Mouse (Mus musculus) monocyte, adult 2 months (primary cell): ENCODE results near the gene Sost.
A peak's percentile ranks its signal among the peaks of the same experiment; 100 is the strongest.
"Not testable (repeated sequence)": the region's sequence is repeated elsewhere in the genome, so short reads cannot be mapped to it uniquely, and the experiment has no call there.

Experiments used
- DNase-seq, 2 experiments: peaks; one replicate each; pipeline ENCODE4 v3.0.0; 2022; ENCODE audit warnings: low spot score in 2 of 2, low read depth in 1 of 2

The Sost gene

DNA sequence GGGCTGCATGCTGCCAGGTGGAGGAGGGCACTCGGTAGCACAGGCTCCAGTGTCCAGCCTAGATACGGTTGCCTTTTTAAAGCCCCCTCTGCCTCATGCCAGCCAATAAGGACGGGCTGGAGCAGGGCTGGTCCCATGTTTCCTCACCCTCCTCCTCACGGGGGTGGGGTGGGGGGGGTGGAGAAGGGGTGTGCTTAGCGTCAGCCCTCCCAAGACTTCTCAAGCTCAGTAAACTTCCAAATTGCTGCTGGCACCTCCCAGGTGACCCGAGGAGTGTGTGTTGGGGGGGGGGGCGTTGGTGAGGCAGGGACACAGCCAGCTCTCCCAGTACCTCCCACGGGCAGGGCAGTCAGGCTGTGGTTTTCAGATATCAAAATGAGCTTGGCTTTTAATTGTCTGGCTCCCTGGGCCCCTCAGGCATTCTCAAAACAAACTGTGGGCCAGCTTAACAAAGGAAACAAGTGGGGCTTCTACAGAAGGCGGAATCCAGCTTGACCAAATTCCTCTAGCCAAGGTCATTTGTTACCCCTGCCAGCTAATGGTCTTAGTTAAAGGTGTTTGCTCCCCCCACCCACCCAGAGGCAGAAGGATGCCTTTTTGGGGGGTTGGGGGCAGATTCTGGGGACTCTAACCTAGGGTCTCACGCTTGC, at the start of gene Sost:
Gene Sost, minus strand, starts transcription at position 51 of the 650 bp plus-strand sequence.
- no peak for DNase-seq

DNA sequence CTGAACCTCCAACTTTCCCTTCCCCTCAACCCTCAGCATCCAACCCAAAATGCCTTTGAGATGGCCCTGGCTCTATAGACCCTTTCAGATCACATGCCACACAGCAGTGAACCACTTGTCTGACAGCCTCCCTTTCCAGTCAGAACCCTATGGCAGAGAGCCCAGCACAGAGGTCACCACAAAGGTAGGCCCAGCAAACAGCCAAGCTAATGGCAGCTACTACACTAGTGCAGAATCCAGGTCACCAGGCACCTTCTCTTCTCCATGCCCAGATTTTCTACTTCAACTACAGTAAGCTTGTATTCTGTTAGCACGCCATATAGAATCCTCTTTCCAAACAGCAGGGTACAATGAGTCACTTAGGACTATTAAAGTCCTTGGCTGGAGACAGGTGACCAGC, 49.3 kb upstream of the Sost start:
- no peak for DNase-seq

DNA sequence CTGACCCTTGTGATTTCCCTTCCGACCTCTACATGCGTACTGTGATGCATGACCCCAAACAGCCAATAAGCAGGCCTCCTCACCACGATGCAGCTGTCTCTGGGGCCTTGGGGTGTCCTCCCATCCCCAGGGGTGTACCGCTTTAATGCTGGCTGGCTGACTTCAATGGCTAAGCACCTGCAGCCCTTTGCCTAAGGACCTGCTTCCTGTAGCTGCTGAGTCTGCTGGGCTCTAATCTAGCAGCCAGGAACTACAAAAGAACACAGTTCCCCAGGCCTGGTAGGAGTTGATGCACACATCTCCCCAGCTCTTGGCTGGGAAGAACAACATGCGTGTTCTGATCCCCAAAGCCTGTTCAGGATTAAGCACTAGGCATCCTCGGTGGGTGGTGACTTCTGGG, 48.7 kb upstream of the Sost start:
- DNase-seq: no peak

DNA sequence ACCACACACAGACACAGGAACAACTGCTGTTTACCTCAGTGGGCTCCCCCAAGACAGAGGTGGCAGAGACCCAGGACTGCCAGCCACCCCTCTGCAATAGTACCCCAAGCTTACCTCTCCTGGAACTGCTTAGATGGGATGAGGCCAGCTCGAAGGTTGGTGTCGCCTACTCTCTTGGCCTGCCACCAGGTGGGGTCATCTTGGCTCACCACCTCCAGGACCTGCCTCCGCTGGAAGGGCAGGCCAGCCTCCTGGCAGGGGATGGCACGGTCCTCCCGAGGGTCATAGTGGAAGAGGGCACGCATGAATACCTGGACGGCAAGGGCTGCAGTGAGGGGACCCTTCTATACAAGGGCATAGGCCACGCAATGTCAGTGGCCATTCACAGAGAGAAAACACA, 46.4 kb upstream of the Sost start:
- DNase-seq: no peak

DNA sequence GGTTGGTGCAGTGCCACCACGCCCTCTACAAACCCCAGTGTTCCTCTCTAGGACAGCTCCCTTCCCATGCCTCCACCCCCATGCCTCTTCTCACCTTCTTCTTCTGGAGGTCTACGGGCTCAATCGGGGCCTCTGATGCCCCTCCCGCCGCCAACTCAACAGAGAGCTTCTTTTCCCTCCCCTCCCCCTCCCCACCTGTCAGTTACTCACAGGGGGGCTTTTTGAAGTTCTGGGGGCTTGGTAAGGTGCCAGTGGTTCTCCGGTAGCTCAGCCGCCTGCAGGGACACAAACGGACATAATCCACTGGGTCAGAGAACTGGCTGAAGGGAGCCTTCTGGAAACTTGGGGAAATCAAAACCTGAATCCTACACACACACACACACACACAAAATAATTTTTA, 44.7 kb upstream of the Sost start:
- DNase-seq: no peak

DNA sequence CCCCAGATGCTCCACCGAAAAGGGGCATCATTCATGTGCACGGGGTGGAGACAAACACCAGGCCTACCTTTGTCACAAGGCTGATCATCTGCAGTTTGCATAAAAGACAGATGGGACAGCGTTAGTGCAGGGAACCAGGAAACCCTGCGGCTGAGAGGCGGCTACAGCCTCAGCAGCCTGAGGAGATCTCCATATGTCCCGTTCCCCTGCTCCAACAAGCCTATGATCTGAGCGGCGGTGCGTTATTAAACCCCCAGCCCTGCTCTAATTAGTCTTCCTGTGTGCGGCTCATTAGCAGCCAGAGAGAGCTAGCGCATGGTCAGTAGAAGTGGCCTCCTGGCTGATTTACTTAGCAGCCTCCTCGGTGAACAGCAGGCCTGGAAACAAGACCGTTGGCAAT, 43.3 kb upstream of the Sost start:
- DNase-seq: no peak

DNA sequence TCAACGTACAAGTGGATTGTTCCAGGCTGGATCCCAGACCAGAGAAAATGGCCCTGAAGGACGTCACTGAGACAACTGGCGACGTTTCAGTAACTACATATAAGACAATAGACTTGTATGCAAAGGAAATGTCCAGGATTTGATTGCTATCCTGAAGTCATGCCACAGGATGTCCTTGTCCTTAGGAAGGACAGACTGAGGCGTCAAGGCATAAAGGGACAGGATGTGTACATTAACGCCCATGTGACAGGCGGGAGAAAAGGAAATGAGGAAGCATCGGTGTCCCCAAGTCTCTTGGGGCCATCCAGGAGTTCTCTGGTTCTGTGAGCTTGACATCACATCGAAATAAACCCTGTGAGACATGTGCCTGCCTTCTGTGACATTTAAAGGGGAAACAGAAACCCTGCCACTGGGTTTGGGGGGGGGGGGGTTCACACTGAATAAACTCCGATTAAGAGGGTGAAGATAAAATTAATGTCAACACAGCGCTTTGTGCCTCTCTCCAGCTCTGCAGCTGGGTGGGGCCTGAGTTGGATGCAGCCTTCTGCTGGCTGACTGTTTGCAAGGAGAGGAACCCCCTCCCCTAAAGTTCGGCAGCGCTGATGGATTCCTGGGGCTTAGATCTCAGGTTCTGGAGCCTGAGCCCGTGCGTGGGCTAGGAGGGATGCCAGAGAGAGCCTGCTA, 42.3 kb upstream of the Sost start:
- no peak for DNase-seq

DNA sequence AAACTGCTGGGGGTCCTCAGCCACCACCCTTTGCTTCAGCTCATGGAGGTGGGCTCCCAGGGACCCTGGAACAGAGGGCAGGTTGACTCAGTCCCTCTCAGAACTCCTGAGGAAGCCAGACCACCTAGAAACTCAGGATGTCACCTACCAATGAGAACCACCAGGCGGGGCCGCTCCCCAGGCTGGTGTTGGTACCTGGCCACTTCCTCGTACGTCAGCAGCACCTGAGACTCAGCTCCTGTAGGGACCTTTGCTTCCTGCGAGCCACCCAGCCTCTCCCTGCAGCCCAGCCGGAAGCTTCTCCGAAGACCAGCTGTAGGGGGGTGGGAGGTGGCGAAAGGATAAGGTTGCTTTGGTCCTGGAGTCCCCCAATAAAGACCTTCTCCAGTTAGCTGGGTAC, 41.6 kb upstream of the Sost start:
- DNase-seq: no peak

DNA sequence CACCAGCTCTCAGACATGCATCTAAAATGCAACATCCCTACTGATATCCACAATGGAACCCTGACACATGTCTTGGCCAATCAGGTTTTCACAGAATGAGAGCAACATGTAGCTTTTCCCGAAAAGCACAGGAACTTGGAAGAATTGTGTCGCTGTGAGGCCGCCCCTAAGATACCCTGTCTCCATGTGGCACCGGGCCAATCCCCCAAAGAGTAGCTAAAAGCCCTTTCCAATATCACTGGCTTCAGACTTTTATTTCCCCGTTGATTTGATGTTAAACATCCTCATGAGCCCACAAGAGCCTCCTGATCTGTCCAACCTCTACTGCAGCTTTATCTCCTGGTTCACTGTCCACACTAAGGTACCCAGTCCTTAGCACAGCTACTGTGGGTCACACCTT, 39.9 kb upstream of the Sost start:
- no peak for DNase-seq

DNA sequence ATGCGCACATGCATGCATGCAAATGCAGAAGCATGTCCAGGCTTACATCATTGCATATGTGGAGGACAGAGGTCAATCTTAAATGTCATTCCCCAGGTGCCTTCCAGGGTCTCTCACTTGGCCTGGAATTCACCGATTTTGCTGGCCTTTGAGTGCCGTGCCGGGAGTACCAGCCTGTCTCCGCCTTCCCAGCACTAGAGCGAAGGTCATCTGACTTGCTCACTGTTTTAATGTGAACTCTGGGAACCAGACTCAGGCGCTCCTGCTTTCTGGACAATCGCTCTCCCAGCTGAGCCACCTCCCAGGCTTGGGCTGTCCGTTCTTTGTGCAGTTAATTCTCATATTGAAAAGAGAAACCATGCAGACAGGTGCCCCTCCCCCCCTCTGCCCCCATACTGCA, 39.5 kb upstream of the Sost start:
- no peak for DNase-seq

DNA sequence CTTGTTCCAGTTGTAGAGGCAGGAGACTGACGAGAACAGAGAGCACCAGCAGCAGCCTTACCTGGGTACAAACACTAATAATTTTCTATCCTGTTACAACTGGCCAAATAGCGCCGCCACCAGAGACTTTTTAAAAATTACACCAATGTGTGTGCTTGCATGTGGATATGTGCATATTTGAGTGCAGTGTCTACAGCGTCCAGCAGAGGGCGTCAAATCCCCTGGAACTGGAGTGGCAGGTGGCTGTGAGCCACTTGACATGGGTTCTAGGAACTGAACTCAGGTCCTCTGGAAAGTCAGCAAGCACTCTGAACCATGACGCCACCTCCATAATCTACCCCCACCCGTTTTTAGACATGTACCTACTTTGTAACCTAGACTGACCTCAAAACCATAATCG, 37.4 kb upstream of the Sost start:
- DNase-seq: no peak

DNA sequence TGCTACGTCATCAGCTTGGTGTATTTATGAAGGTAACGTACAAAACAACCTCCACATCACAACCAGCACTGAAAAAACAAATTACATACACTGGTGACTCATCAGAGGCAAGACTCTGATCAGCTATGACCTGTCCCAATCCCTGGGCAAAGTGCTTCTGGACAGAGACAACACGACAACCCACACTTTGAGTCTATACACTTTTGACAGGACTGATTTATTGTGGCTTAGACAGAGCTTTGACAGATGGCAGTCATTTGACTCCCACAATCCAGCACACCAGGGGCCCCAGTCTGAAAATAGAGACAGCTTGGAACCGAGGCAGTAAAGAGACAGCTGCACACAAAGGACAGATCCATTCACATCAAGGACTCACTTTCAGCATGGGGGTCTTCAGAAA, 32.7 kb upstream of the Sost start:
- DNase-seq: no peak

DNA sequence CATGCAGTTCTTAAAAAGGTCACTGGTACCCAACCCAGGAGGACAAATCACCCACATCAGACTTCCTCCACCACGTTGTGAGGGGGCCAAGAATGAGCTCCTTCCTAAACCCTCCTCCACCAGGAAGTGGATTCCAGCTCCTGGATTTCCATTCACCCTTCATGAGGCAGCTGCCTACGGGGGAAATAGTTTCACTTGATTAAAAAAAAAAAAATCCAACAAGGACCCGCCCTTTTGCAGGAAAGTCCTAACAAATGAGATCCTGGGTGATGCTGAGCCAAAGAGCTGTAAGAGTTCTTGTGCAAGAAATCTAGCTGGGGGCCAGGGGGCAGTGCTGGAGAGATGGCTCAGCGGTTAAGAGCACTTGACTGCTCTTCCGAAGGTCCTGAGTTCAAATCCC, 31.4 kb upstream of the Sost start:
- DNase-seq: no peak

DNA sequence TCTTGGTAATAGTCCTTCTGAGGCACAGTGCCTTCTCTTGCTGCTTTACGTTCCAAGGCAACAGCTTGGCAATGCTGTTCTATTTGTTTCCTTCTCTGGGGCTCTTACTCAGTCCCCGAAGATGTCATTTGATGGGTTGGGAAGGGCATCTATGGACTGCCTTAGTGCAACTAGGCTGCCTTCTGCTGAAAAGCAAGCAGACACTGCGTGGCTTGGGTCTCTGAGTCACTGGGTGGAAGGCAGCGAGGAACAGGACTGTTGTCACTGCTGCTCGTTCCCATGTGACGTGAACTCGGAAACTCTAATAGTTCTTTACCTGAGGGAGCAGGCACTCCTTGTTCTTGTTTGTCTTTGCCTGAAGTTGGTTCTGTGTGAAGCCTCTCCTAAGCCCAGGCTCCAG, 29.1 kb upstream of the Sost start:
- DNase-seq: no peak

DNA sequence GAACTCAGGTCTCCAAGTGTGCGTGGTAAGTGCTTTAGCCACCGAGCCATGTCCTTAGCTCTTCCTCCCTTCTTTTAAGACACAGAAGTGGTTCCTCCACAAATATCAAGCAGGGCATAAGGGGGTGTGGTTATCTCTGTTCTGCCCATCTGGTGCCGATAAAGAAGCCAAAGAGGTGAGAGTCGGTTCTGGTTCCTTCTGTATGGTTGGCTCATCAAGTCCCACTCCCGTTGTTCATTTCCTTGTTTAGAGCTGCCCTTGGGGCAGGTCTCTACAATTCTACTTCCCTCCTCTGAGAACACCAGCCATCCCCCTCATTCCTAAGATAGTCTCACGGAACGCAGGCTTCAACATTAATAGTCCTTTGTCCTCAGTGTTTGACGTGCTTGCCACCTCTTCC, 27.3 kb upstream of the Sost start:
- DNase-seq: no peak

DNA sequence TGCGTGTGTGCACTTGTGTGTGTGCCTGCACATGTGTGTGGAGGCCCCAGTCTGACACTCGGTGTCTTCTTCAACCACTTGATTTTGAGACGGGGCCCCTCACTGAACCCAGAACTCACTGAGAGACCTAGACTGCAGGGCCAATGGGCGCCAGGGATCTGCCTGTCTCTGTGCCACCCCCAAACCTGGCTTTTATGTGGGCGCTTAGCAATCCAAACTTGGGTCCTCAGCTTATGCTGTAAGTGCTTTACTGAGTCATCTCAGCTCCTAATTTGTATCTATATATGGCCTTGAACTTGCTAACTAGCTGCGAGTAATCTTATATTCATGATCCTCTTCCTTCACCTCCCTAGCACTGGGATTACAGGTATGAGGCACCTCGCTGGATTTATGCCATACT, 25.6 kb upstream of the Sost start:
- DNase-seq: no peak

DNA sequence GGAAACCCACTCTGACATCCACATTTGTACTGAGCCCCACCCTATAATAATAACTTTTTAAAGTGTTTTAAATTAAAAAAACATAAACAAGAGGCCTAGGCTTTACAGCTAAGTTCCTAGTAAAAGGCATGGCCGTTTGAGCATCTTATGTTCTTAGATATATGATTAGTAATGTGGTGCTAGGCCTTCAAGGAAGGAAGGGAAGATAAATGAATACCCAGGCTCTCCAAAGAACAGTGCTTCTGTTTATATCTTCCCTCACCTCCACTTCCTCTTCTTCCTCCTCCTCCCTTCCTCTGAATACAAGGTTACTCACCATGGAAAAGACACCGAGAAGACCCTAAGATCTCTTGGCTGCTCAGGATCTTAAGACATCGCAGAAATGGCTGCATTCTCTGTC, 25.0 kb upstream of the Sost start:
- no peak for DNase-seq

DNA sequence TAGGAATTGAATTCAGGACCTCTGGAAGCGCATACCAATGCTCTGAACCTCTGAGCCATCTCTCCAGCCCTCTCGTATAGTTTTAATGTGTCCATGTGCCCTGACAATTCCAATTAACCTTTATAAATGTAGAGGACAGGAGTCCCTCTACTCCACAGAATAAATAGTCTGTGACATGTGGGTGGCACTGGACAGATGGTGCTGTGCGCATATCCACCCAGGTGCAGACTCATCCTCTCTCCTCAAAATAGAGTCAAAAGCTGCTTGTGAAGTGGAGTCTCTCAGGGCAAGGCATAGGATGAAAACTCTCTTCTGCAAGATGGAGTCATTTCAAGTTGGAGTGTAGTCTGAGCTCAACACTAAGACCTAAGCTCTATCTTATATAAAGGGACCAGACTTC, 23.4 kb upstream of the Sost start:
- DNase-seq: no peak

DNA sequence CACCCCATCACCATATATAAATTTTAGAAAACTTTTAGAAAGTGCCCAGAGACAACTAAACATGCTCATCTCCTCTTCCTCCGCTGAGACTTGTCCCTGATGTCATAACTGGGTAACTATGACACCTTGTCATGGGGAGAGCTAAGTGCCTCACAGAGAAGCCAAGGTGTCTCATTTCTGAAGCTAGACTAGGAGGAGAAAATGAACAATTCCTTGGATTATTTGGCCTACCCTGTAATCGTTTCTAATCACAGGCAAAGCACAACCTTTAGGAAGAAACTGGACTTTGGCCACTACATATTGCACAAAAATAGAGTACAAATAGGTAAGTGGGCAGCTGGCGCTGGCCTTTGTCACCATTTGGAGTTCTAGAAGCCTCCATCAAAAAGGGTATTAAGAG, 20.1 kb upstream of the Sost start, which contains the start of gene Dusp3:
Gene Dusp3, minus strand, starts transcription at position 101 of the 400 bp plus-strand sequence.
- no peak for DNase-seq

DNA sequence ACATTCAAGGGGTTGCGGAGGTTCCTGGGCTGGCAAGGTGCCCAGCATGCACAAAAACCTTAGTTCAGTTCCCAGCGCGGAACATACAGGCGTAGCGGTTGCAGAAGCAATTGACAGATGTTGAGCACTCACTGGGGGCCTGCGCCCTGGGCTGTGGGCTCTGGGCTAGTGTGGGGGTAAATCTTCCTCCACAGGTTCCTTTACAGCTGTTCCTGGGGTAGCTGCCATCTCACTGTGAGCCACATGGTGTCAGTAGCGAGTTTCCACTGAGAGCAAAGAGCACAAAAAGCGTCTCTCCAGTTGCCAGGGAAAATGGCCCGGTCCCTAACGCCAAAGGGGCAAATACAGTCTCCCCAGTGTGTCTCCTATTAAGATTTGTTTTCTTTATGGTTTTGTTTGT, 19.2 kb upstream of the Sost start:
- peak in 1 of 2 experiments; percentile 69 for DNase-seq

DNA sequence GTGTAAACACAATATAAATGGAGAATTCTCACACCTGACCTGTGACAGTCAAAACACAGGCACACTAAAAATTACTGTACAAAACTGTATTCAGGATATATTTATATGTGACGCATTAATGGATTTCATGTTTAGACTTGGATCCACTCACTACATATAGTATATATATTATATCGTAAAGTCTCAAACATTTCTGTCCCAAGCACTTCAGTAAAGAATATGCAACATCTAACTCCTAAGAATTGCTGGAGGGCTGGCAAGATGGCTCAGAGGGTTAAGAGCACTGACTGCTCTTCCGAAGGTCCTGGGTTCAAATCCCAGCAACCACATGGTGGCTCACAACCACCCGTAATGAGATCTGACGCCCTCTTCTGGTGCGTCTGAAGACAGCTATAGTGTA, 18.6 kb upstream of the Sost start:
- DNase-seq: not testable (repeated sequence)

DNA sequence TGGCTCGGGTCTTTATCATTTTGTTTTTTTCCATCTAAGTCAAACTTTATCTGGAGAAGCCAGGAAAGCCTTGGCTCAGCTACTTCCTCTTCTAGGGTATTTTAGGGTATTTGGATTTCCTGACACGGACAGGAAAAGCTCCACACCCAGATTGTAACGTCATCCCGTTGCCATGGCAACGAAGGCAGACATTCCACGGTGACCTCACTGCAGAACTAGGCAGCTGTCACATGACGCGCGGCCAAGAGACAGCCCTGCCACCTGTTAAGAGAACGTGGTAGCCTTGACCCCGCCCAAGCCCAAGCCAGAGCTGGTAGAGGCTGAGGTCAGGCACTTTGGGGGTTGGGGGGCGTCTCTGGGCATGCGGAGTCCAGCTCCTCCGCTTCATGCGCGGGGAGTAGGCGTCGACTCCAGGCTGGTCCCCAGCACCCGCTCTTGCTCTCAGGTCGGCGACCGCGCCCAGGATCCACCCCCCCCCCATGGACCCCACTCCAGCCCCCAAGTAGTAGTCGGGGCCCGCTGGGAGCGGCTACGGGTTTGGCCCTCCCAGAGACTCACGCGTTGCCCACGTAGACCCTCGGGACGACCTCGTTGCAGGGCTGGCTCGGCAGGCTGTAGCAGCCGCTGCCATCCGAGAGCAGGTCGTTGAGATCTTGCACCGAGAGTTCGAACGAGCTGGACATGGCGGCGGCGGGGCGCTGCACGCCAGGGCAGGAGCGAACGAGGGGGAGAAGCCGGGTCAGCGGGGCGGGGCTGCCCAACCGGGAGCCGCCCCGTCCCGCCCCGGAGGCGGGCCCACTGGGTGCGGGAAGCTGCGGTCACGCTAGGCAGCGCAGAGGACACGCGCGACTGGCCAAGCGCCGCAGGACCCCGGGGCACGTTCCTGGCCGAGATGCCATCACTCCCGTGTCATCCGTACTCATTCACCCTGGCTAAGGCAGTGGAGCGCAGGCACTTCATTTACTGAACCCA, 17.5 kb upstream of the Sost start, which contains the start of gene Cfap97d1:
Gene Cfap97d1, plus strand, starts transcription at position 226 of the 972 bp plus-strand sequence.
- DNase-seq: peak; percentile 93 to 94
